Mouse (Mus musculus): ENCODE measurements at regions not wholly inside any gene's neighbourhood (a gene's known extent, or its start where the extent isn't known, plus 50 kb on each side); places are given as distances from the start of the nearest gene placed in this dataset.

GRCm38 (mm10) chr8:42162441-42162840, 745.6 kb upstream of the Frg1 start:
- Histone ChIP-seq H3K27ac (ENCODE audit: insufficient read depth, low read length) (no peak overlapping the region), H3K4me3 (ENCODE audit: insufficient read depth, low read length) (no peak overlapping the region), H3K4me1 (ENCODE audit: control insufficient read depth, insufficient read depth, low read length) (no peaks in the 10 kb centered on the region)
- TF ChIP-seq POLR2A (IDR thresholded peaks at IDR 0.05; ENCODE audit: extremely low read depth, insufficient read depth, low read length) (no peak), CTCF (IDR thresholded peaks at IDR 0.05; ENCODE audit: extremely low read depth, insufficient read depth, low read length) (no peak)

DNA sequence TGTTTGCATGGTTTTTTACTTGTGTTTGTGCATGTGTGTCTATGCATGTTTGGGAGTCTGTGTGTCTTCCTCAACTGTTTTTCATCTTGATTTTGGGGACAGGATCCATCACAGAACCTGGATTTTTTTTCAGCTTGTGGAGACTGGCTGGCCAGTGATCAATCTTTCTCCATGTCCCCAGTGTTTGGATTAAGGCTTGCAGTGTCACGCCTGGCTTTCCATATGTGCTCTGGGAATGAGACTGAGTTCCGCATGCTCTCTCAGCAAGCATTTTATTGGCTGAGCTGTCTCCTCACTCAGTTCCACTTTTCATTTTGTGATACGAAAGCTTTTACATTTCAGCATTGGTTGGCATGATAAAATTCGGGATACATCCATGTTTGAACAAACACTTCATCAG, 740.1 kb upstream of the Frg1 start:
- H3K4me3 ChIP-seq (ENCODE audit: insufficient read depth, low read length), result no peak overlapping the region
- TF ChIP-seq CTCF (IDR thresholded peaks at IDR 0.05; ENCODE audit: extremely low read depth, insufficient read depth, low read length), result no peak
- no peak for TF ChIP-seq POLR2A (IDR thresholded peaks at IDR 0.05; ENCODE audit: extremely low read depth, insufficient read depth, low read length)
- no peak overlapping the region for H3K27ac ChIP-seq (ENCODE audit: insufficient read depth, low read length)
- no peaks in the 10 kb centered on the region for H3K4me1 ChIP-seq (ENCODE audit: control insufficient read depth, insufficient read depth, low read length)

DNA sequence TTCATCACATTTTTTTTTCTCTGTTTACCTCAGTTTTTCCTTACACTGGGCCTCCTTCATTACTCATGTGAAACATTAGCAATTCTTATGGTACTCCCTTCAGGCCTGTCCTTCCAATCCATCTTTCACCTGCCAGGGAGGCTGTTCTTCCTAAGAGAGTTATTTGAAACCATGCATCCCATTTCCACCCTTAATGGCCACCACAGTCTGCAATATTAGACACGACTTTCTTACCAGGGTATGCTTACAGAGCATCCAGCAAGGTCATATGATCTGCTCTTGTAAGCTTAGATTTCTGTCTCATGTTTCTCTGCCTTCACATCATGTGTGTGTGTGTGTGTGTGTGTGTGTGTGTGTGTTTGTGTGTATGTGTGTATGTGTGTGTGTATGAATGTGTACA, 739.7 kb upstream of the Frg1 start:
- Histone ChIP-seq H3K4me1 (ENCODE audit: control insufficient read depth, insufficient read depth, low read length) (no peaks in the 10 kb centered on the region), H3K4me3 (ENCODE audit: insufficient read depth, low read length) (no peak overlapping the region), H3K27ac (ENCODE audit: insufficient read depth, low read length) (no peak overlapping the region)
- TF ChIP-seq CTCF (IDR thresholded peaks at IDR 0.05; ENCODE audit: extremely low read depth, insufficient read depth, low read length) (no peak), POLR2A (IDR thresholded peaks at IDR 0.05; ENCODE audit: extremely low read depth, insufficient read depth, low read length) (no peak)

DNA sequence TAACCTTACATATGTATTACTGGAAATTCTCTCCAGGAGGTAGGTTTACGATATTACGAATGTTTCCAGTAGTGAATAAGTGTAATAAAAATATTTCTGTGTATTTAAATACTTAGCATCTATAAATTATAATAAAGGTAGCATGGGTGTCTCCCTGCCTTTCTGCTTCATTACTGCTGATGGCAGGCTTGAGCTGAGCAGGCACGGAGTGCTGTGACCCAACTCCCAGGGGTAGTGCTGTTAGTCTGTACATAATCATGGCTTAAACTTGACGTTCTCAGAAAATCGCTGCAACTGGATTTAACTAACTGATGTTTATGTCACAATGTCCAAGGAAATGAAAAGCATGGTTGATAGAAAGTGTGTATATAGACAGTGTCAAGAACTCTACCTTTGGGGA, 727.8 kb upstream of the Frg1 start:
- no peaks in the 10 kb centered on the region for H3K4me1 ChIP-seq (ENCODE audit: control insufficient read depth, insufficient read depth, low read length)
- H3K27ac ChIP-seq (ENCODE audit: insufficient read depth, low read length), result no peak overlapping the region
- no peak overlapping the region for H3K4me3 ChIP-seq (ENCODE audit: insufficient read depth, low read length)
- TF ChIP-seq CTCF (IDR thresholded peaks at IDR 0.05; ENCODE audit: extremely low read depth, insufficient read depth, low read length), result no peak
- TF ChIP-seq POLR2A (IDR thresholded peaks at IDR 0.05; ENCODE audit: extremely low read depth, insufficient read depth, low read length), result no peak

GRCm38 (mm10) chr8:42144220-42144619, 727.3 kb upstream of the Frg1 start:
- H3K4me3 ChIP-seq (ENCODE audit: insufficient read depth, low read length), result no peak overlapping the region
- no peak for TF ChIP-seq POLR2A (IDR thresholded peaks at IDR 0.05; ENCODE audit: extremely low read depth, insufficient read depth, low read length)
- no peak for TF ChIP-seq CTCF (IDR thresholded peaks at IDR 0.05; ENCODE audit: extremely low read depth, insufficient read depth, low read length)

DNA sequence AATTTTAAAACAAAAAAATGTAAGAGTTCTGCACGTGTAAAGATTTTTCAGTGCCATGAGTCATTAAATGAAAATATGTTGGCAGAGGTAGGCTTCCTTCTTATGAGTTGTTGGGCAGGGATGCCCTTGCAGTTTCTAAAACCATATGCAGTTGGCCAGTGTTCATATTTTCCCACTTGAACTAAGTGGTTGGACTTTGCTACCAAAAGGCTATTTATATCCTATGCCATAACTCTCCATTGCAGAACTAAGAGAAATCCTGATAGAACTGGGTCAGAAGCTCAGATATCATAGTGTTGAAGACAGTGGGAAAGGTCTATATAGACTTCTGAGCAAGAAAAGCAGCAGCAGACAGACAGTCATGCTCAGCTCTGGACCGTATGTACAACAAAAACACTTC, 690.7 kb upstream of the Frg1 start:
- TF ChIP-seq POLR2A (IDR thresholded peaks at IDR 0.05; ENCODE audit: extremely low read depth, insufficient read depth, low read length) (no peak), CTCF (IDR thresholded peaks at IDR 0.05; ENCODE audit: extremely low read depth, insufficient read depth, low read length) (no peak)
- no peak overlapping the region for H3K27ac ChIP-seq (ENCODE audit: insufficient read depth, low read length)
- no peaks in the 10 kb centered on the region for H3K4me1 ChIP-seq (ENCODE audit: control insufficient read depth, insufficient read depth, low read length)
- H3K4me3 ChIP-seq (ENCODE audit: insufficient read depth, low read length), result no peak overlapping the region

More at GRCm38 (mm10) chr8:42144220-42144619, 727.3 kb upstream of the Frg1 start:
- Histone ChIP-seq H3K4me1 (ENCODE audit: control insufficient read depth, insufficient read depth, low read length) (no peaks in the 10 kb centered on the region), H3K27ac (ENCODE audit: insufficient read depth, low read length) (no peak overlapping the region)

DNA sequence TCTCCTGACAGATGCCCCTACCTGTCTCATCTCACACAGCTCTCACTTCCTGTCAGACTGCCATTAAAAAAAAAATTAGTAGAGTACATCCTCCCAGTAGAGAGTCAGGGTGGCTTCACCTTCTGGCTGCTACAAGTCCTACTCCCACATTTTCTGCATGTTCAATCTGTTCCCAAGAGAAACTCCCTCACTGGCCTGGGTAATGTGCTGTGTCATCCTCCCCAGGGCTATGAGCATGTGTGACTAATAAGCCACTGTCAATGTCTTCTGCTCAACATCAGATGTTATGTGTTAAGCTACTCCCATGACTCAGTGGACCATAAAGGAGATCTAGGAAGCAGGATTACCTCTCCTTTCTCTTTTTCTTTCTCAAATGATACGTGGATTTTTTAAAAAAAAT, 652.4 kb upstream of the Frg1 start:
- TF ChIP-seq CTCF (IDR thresholded peaks at IDR 0.05; ENCODE audit: extremely low read depth, insufficient read depth, low read length), result no peak
- TF ChIP-seq POLR2A (IDR thresholded peaks at IDR 0.05; ENCODE audit: extremely low read depth, insufficient read depth, low read length), result no peak
- Histone ChIP-seq H3K27ac (ENCODE audit: insufficient read depth, low read length) (no peak overlapping the region), H3K4me1 (ENCODE audit: control insufficient read depth, insufficient read depth, low read length) (no peaks in the 10 kb centered on the region), H3K4me3 (ENCODE audit: insufficient read depth, low read length) (no peak overlapping the region)

DNA sequence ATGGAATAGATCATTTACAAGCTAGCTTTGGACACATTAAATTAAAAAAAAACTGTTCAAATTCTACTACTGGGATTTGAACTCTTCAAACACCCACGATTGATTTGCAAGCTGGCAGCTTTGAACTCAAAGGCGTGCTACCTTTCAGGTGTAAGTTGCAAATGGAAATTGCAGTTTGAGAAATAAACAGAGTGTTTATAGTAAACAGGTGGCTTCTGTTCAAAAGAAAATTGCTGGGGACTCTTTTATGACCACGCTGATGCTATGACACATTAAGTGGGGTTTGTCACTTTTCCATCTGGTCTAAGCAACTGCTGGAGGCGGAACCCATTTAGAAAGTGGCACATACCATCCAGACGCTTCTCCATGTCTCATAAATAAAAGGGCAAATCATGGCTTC, 626.7 kb upstream of the Frg1 start:
- TF ChIP-seq POLR2A (IDR thresholded peaks at IDR 0.05; ENCODE audit: extremely low read depth, insufficient read depth, low read length), result no peak
- no peak for TF ChIP-seq CTCF (IDR thresholded peaks at IDR 0.05; ENCODE audit: extremely low read depth, insufficient read depth, low read length)
- Histone ChIP-seq H3K27ac (ENCODE audit: insufficient read depth, low read length) (no peak overlapping the region), H3K4me1 (ENCODE audit: control insufficient read depth, insufficient read depth, low read length) (no peaks in the 10 kb centered on the region)

GRCm38 (mm10) chr8:42039245-42039644, 622.4 kb upstream of the Frg1 start:
- TF ChIP-seq POLR2A (IDR thresholded peaks at IDR 0.05; ENCODE audit: extremely low read depth, insufficient read depth, low read length), result no peak
- TF ChIP-seq CTCF (IDR thresholded peaks at IDR 0.05; ENCODE audit: extremely low read depth, insufficient read depth, low read length), result no peak
- H3K4me3 ChIP-seq (ENCODE audit: insufficient read depth, low read length), result no peak overlapping the region
- no peak overlapping the region for H3K27ac ChIP-seq (ENCODE audit: insufficient read depth, low read length)

More for the DNA sequence above, 626.7 kb upstream of the Frg1 start:
- H3K4me3 ChIP-seq (ENCODE audit: insufficient read depth, low read length), result no peak overlapping the region

DNA sequence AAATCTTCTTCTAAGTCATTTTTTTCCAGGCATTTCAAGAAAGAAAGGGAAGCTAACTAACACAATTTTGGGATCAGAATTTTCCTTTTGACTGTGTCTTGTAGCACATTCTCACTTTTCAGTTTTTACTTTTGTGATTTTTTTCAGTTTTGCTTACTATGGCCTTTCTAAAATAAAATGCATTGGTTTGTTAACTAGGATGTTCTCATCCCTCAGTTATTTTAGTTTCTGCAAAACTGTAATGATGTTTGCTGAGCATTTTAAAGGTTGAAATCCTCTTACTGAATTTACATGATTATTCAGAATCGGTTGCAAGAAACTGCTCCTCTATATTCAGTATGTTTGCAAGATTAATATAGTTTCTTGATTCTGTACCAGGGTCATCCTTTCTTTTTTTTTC, 610.1 kb upstream of the Frg1 start:
- H3K27ac ChIP-seq (ENCODE audit: insufficient read depth, low read length), result no peak overlapping the region
- no peak for TF ChIP-seq POLR2A (IDR thresholded peaks at IDR 0.05; ENCODE audit: extremely low read depth, insufficient read depth, low read length)
- no peak for TF ChIP-seq CTCF (IDR thresholded peaks at IDR 0.05; ENCODE audit: extremely low read depth, insufficient read depth, low read length)

More at GRCm38 (mm10) chr8:42039245-42039644, 622.4 kb upstream of the Frg1 start:
- H3K4me1 ChIP-seq (ENCODE audit: control insufficient read depth, insufficient read depth, low read length), result no peaks in the 10 kb centered on the region

More for the DNA sequence above, 610.1 kb upstream of the Frg1 start:
- Histone ChIP-seq H3K4me1 (ENCODE audit: control insufficient read depth, insufficient read depth, low read length) (no peaks in the 10 kb centered on the region), H3K4me3 (ENCODE audit: insufficient read depth, low read length) (no peak overlapping the region)
